Mouse (Mus musculus): Measurements from ENCODE around the gene Ppp1r12a.

DNA sequence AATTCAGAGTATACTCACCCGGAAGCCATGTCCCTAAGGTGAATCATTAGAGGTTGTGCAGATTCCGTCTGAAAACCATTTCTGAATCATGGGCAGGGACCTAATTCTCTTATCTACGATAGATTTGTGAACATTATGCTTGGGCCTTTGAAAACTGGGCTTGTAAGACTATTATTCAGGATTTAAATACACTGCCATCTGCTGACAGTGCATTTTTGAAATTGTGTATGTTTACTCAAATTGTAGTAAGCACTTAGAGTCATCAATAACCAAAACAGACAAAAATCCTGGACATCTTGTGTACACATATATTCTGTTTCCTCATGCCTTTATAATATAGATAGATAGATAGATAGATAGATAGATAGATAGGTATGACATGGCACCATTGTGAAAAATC lies 19.9 kb downstream of the Ppp1r12a start:
- TF ChIP-seq CTCF (IDR thresholded peaks at IDR 0.05), result no peak
- TF ChIP-seq POLR2A (IDR thresholded peaks at IDR 0.05; ENCODE audit: insufficient read depth, low read depth, low read length), result no peak
- no peak for TF ChIP-seq EP300 (IDR thresholded peaks at IDR 0.05; ENCODE audit: insufficient read depth, low read depth, low read length)
